Mouse (Mus musculus) ES-Bruce4 (cell line): ENCODE measurements around the gene Defa36.
"Not testable (repeated sequence)": the region's sequence is repeated elsewhere in the genome, so short reads cannot be mapped to it uniquely, and the experiment has no call there.

Experiments
- CTCF ChIP-seq: IDR thresholded peaks from one replicate; pipeline ENCODE4 v1.8.1; 2011; ENCODE audit warnings: low read depth, low read length
- EP300 ChIP-seq: IDR thresholded peaks from 2 replicates; pipeline ENCODE4 v1.6.1; 2011; ENCODE audit warnings: low read depth, low read length; ENCODE audit not compliant: insufficient read depth
- POLR2A ChIP-seq: IDR thresholded peaks from one replicate; pipeline ENCODE4 v1.8.1; 2011; ENCODE audit warnings: low read length; ENCODE audit not compliant: insufficient read depth

DNA sequence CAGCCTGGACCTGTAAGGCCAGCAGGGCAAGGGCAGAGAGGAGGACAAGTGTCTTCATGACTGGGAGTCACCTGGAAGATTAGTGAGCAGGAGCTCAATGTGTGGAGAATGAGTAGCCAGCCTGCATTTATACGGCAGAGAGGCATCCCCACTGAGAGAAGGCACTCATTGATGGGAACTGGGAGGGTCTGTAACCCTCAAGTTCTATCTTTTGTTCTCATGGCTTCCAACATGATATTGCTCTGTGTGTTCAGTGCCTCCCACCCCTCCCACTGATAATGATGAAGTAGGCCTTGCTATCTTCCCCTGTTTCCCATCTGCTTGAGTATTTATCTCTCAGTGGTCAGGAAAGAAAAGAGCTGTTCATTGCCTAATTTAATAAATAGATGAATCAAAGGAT lies 29.2 kb downstream of the Defa36 start, which contains the start of gene Gm7849:
- TF ChIP-seq CTCF, POLR2A, EP300: not testable (repeated sequence)
